Comparison of ENCODE assay signal across 20 mouse cellular contexts in the genomic region with DNA sequence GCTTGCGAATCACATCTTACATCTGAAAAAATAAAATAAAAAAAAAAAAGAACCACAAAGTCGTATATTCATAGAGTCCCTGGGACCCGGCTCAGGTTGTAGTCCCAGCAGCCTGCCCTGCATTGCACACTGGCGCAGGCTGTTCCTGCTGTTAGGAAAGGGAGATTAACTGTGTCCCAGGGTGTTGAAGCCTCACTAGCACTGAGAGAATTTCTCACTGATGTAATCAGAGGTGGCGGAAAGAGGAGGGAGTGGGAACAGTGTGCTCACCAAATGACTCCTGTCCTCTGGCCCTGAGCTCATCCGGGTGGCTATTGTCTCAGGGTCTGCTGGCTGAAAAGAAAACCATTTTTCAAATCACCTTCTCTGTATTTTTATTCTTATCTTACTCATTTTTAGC. TPM values are rescaled to one million over a fixed set of nuclear protein-coding genes. Genes with fewer than 3 reads are reported as not detected.
DNase-seq lines count a peak whose midpoint lies in the region; ATAC-seq and TF ChIP-seq lines count a peak whose summit lies in the region.
"Had no signal": no experiment of that assay in that cellular context is flagged by ENCODE, and none has a peak within 500 bp of the region (broad histone marks: within the 10 kb centered on the region; RNA-seq: fewer than 3 reads in every experiment).

No protein-coding gene starts in this region.

- no peaks in the 10 kb centered on the region for H3K36me3 ChIP-seq in midbrain, embryonic 12.5 days
- no peaks in the 10 kb centered on the region for H3K36me3 ChIP-seq in midbrain, embryonic 10.5 days
- no peaks in the 10 kb centered on the region for H3K36me3 ChIP-seq in intestine, embryonic 16.5 days (ENCODE audit: control insufficient read depth, insufficient read depth, low read length)
- H3K36me3 ChIP-seq: kidney, embryonic 15.5 days; limb, embryonic 15.5 days; neural tube, embryonic 12.5 days had no signal

- peak; percentile 65; the same call in 1 of the 2 replicates for ATAC-seq in midbrain, embryonic 12.5 days (ENCODE audit: low FRiP score, low read depth)
- ATAC-seq in intestine, embryonic 16.5 days = no peak
- ATAC-seq: inflammation-experienced regulatory T-cells, adult 6 months; liver, postnatal 0 days had no signal

- H3K4me1 ChIP-seq in midbrain, embryonic 12.5 days = peaks cover 6% of the 10 kb centered on the region; the same call in 1 of the 2 replicates
- peaks cover 10% of the 10 kb centered on the region; the same call in 1 of the 2 replicates for H3K4me1 ChIP-seq in midbrain, embryonic 10.5 days
- H3K4me1 ChIP-seq in lung, adult 2 months (ENCODE audit: control insufficient read depth, insufficient read depth, low read length) = peaks cover 2% of the 10 kb centered on the region; the same call in 1 of the 2 replicates
- 0 out of 2 replicates have a peak, but pooled peaks cover 3% of the 10 kb centered on the region for H3K4me1 ChIP-seq in intestine, embryonic 16.5 days (ENCODE audit: control insufficient read depth, insufficient read depth, low read length)
- H3K4me1 ChIP-seq: kidney, embryonic 15.5 days; limb, embryonic 15.5 days; neural tube, embryonic 12.5 days had no signal

- H3K4me3 ChIP-seq in midbrain, embryonic 12.5 days = no peak overlapping the region
- no peak overlapping the region for H3K4me3 ChIP-seq in midbrain, embryonic 10.5 days
- no peak overlapping the region for H3K4me3 ChIP-seq in lung, adult 2 months (replicated peaks; ENCODE audit: extremely low read depth, low read depth, low read length)
- no peak overlapping the region for H3K4me3 ChIP-seq in intestine, embryonic 16.5 days (ENCODE audit: low read length)
- H3K4me3 ChIP-seq: kidney, embryonic 15.5 days; limb, embryonic 15.5 days; neural tube, embryonic 12.5 days had no signal

- H3K9ac ChIP-seq in midbrain, embryonic 12.5 days (replicated peaks) = no peak overlapping the region
- H3K9ac ChIP-seq in intestine, embryonic 16.5 days (ENCODE audit: low read depth, low read length) = no peak overlapping the region
- H3K9ac ChIP-seq: kidney, embryonic 15.5 days; limb, embryonic 15.5 days; liver, postnatal 0 days; neural tube, embryonic 12.5 days had no signal

- 24% methylated on average over 6 of the region's 6 CpGs for WGBS in midbrain, embryonic 12.5 days
- 39% methylated on average over 6 of the region's 6 CpGs for WGBS in midbrain, embryonic 10.5 days
- 63% methylated on average over 6 of the region's 6 CpGs for WGBS in lung, adult 2 months
- WGBS in intestine, embryonic 16.5 days = 46% methylated on average over 6 of the region's 6 CpGs

- DNase-seq in gastrocnemius, adult 18-20 months (ENCODE audit: low spot score) = peak; percentile 22
- no peak for DNase-seq in gastrocnemius, postnatal 25 days
- no peak for DNase-seq in midbrain, embryonic 10.5 days (ENCODE audit: low spot score)
- DNase-seq in heart, postnatal 4 days = peak; percentile 15
- peak; percentile 43 for DNase-seq in skeletal muscle tissue, adult 2 months (ENCODE audit: low read depth, low spot score)
- DNase-seq in lung, adult 2 months = no peak
- DNase-seq: adrenal gland, adult 8-10 months; B cell, adult 2 months; cerebellum, adult 8-10 months; liver, postnatal 0 days; lung, postnatal 36 days; right cerebral cortex, postnatal 25 days; thymus, postnatal 25 days had no signal

- no peaks in the 10 kb centered on the region for H3K27me3 ChIP-seq in midbrain, embryonic 12.5 days
- no peaks in the 10 kb centered on the region for H3K27me3 ChIP-seq in midbrain, embryonic 10.5 days (ENCODE audit: low read depth, poor library complexity, severe bottlenecking)
- no peaks in the 10 kb centered on the region for H3K27me3 ChIP-seq in intestine, embryonic 16.5 days (replicated peaks; ENCODE audit: control insufficient read depth, insufficient read depth, low read length)
- H3K27me3 ChIP-seq: kidney, embryonic 15.5 days; limb, embryonic 15.5 days; neural tube, embryonic 12.5 days had no signal

- H3K4me2 ChIP-seq in midbrain, embryonic 12.5 days (replicated peaks) = no peak overlapping the region
- no peak overlapping the region for H3K4me2 ChIP-seq in intestine, embryonic 16.5 days (ENCODE audit: low read depth, low read length)
- H3K4me2 ChIP-seq: kidney, embryonic 15.5 days; limb, embryonic 15.5 days; neural tube, embryonic 12.5 days had no signal

- no peaks in the 10 kb centered on the region for H3K9me3 ChIP-seq in midbrain, embryonic 12.5 days
- no peaks in the 10 kb centered on the region for H3K9me3 ChIP-seq in midbrain, embryonic 10.5 days (replicated peaks)
- no peaks in the 10 kb centered on the region for H3K9me3 ChIP-seq in intestine, embryonic 16.5 days (ENCODE audit: control insufficient read depth, low read length)
- H3K9me3 ChIP-seq: kidney, embryonic 15.5 days; limb, embryonic 15.5 days; neural tube, embryonic 12.5 days had no signal

- no peak for TF ChIP-seq CTCF in lung, adult 2 months (IDR thresholded peaks at IDR 0.05; ENCODE audit: insufficient read depth, low read length)

- TF ChIP-seq POLR2A in lung, adult 2 months (IDR thresholded peaks at IDR 0.05; ENCODE audit: borderline replicate concordance, extremely low read depth, low read depth, low read length) = no peak

- H3K27ac ChIP-seq in midbrain, embryonic 12.5 days (replicated peaks) = no peak overlapping the region
- H3K27ac ChIP-seq in midbrain, embryonic 10.5 days (replicated peaks) = no peak overlapping the region
- H3K27ac ChIP-seq in intestine, embryonic 16.5 days (ENCODE audit: low read length) = no peak overlapping the region
- H3K27ac ChIP-seq: kidney, embryonic 15.5 days; limb, embryonic 15.5 days; neural tube, embryonic 12.5 days had no signal

RNA-seq across cellular contexts. Expression of a gene that starts 24.6 kb away (rescaled TPM):
- total RNA-seq in gastrocnemius, adult 18-20 months (2021) = under 1 TPM; 0.18 to 0.28 TPM
- total RNA-seq in gastrocnemius, postnatal 25 days (2021) = under 1 TPM; 0.20 to 0.70 TPM
- 1.5 and 1.7 TPM in 2 replicates for polyA plus RNA-seq in midbrain, embryonic 12.5 days (2016; fragmentation: Nextera tagmentation; extraction: Ambion mirVana)
- polyA plus RNA-seq in midbrain, embryonic 10.5 days (2016; fragmentation: Nextera tagmentation; extraction: Ambion mirVana) = 0.41 and 0.62 TPM in 2 replicates
- total RNA-seq in heart, postnatal 4 days (2021) = 10 to 100 TPM; 37.0 to 39.2 TPM
- polyA plus RNA-seq in lung, adult 2 months (2012; rRNA removed) = 4.9 and 6.3 TPM in 2 replicates
- polyA plus RNA-seq in intestine, embryonic 16.5 days (2015; fragmentation: Nextera tagmentation; extraction: Ambion mirVana) = 0.22 and 0.35 TPM in 2 replicates
- total RNA-seq: monocyte, adult 5-6 weeks had no signal
- polyA plus RNA-seq: inflammation-experienced regulatory T-cells, adult 6 months had no signal

Comparison
In these comparisons a context has a peak if more than half of its experiments do, and no peak if none do; other contexts are left out.
1. DNase-seq: peak in gastrocnemius, adult 18-20 months (single experiment), heart, postnatal 4 days (single experiment) and skeletal muscle tissue, adult 2 months (single experiment); none in gastrocnemius, postnatal 25 days (single experiment), midbrain, embryonic 10.5 days (single experiment) and lung, adult 2 months (single experiment).